In the genomic region with DNA sequence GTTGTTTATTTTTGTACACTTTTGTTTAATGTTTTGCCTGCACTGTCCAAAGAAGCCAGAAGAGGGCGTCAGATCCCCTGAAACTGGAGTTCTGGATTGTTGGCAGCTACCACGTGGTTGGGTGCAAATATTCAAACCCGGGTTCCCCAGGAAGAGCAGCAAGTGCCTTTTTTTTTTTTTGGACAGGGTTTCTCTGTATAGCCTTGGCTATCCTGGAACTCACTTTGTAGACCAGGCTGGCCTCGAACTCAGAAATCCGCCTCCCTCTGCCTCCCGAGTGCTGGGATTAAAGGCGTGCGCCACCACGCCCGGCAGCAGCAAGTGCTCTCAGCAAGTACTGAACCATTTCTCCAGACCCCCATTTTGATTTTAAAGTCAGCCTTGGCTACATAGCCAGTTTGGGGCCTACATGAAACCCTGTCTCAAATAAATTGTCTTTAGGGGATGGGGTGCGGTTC, we compare ENCODE assay signal across 8 mouse cellular contexts. TPM values are rescaled to one million over a fixed set of nuclear protein-coding genes. Genes with fewer than 3 reads are reported as not detected.
DNase-seq lines count a peak whose midpoint lies in the region; ATAC-seq lines count a peak whose summit lies in the region.
"Not testable (repeated sequence)": the region's sequence is repeated elsewhere in the genome, so short reads cannot be mapped to it uniquely, and the experiment has no call there.
"Had no signal": no experiment of that assay in that cellular context is flagged by ENCODE, and none has a peak within 500 bp of the region (broad histone marks: within the 10 kb centered on the region; RNA-seq: fewer than 3 reads in every experiment).

No protein-coding gene starts in this region.

- peaks cover 10% of the 10 kb centered on the region for H3K4me1 ChIP-seq in limb, embryonic 12.5 days (replicated peaks)

- not testable (repeated sequence) for H3K4me3 ChIP-seq in limb, embryonic 12.5 days (replicated peaks)

- peak; percentile 77 for DNase-seq in adipocyte (ENCODE audit: low spot score)
- peak; percentile 57 to 72 for DNase-seq in cerebellum, postnatal 25 days
- DNase-seq in heart, adult 11 months = peak; percentile 92
- peak; percentile 62 for DNase-seq in induced T-regulatory cell, adult 2 months (ENCODE audit: low read depth)
- peak; percentile 85 for DNase-seq in lung, postnatal 36 days
- DNase-seq in splenic B cell, adult 2 months (ENCODE audit: low read depth, low spot score) = peak; percentile 73

- not testable (repeated sequence) for H3K27me3 ChIP-seq in limb, embryonic 12.5 days; splenic B cell, adult 2 months (ENCODE audit: control insufficient read depth, insufficient read depth, low read length, poor library complexity, severe bottlenecking)

- not testable (repeated sequence) for H3K36me3 ChIP-seq in limb, embryonic 12.5 days; splenic B cell, adult 2 months (ENCODE audit: control insufficient read depth, insufficient read depth, low read length, poor library complexity, severe bottlenecking)

- not testable (repeated sequence) for ATAC-seq in limb, embryonic 12.5 days (ENCODE audit: insufficient number of reproducible peaks, insufficient read depth, low FRiP score, low TSS enrichment, low read depth)

- not testable (repeated sequence) for H3K9me3 ChIP-seq in limb, embryonic 12.5 days

- 76% methylated on average over 11 of the region's 11 CpGs for WGBS in limb, embryonic 12.5 days

- H3K27ac ChIP-seq in limb, embryonic 12.5 days = peak overlapping the region; percentile 91

- not testable (repeated sequence) for H3K9ac ChIP-seq in limb, embryonic 12.5 days (replicated peaks)

- peak overlapping the region; percentile 49; the same call in 1 of the 2 replicates for H3K4me2 ChIP-seq in limb, embryonic 12.5 days

RNA-seq across cellular contexts. Expression of gene Tex44, which starts 45.4 kb away (rescaled TPM):
- polyA plus RNA-seq in limb, embryonic 12.5 days (2016; fragmentation: Nextera tagmentation; extraction: Ambion mirVana) = not detected in 2 replicates
- polyA plus RNA-seq: neural tube, embryonic 12.5 days had no signal

RNA-seq across cellular contexts. Expression of gene Nmur1, which starts 45.5 kb away (rescaled TPM):
- polyA plus RNA-seq in limb, embryonic 12.5 days (2016; fragmentation: Nextera tagmentation; extraction: Ambion mirVana) = not detected in 2 replicates

RNA-seq across cellular contexts. Expression of gene Ptma, which starts 55.0 kb away (rescaled TPM):
- 3,930 and 4,018 TPM in 2 replicates for polyA plus RNA-seq in limb, embryonic 12.5 days (2016; fragmentation: Nextera tagmentation; extraction: Ambion mirVana)
